Mouse (Mus musculus) adrenal gland, adult 2 months (tissue): ENCODE measurements around the gene Igfbp6. TPM values are rescaled to one million over a fixed set of nuclear protein-coding genes. Genes with fewer than 3 reads are reported as not detected.
A peak's percentile ranks its signal among the peaks of the same experiment; 100 is the strongest.

Experiments used
- DNase-seq: peaks from one replicate; pipeline ENCODE4 v3.0.0; 2021
- polyA plus RNA-seq: library from polyadenylated mRNA; depleted of rRNA; stranded (reverse); fragments of >200 nt; gene quantifications from 2 replicates; pipeline ENCODE4 v1.2.3, GENCODE M21; 2012
- total RNA-seq, 2 experiments: library from RNA; stranded (reverse); gene quantifications; 2 replicates each; pipeline ENCODE4 v1.2.3; 2021

Igfbp6 gene
- total and polyA plus RNA-seq, 3 experiments: 37.7 to 71.0 (median 65.0) TPM

DNA sequence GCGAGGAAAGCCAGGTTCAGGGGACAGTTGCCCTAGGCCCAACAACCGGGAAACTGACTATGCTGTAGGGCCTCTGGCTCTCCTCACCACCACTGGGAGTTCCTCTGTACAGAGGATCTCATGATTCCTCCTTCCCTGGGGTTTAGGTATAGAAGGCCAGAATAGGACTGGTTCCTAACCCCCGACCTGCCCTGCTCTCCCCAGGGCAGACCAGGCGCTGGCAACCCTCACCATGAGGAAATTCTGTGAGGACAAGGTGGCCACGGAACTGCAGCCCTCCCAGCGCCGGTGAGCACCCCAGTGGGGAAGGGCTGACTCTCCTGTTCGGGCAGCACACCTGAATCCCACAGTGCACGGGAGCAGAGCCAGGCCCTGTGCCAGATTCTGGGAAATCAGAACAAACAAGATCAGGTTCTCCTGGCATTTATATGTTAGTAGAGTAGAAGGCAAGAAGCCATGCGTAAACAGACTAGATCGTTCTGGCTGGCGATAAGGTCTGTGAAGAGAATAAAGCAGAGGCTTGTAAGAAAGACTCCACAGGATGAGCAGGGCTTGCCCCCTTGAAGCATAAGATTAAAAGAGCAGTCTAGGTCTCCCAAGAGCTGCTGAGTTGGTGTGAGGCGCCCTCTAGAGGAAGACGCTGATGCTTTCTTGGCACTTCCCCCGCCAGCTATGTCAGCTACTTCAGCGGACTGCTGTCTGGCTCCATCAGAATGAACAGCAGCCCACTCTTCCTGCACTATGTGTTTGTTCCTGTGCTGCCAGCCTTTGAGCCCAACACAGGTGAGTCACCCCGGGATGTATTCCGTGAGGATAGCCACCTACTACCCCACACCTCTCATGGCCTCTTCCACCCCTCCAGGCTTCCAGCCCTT, 35.3 kb upstream of the Igfbp6 start:
- DNase-seq: peak; percentile 84

DNA sequence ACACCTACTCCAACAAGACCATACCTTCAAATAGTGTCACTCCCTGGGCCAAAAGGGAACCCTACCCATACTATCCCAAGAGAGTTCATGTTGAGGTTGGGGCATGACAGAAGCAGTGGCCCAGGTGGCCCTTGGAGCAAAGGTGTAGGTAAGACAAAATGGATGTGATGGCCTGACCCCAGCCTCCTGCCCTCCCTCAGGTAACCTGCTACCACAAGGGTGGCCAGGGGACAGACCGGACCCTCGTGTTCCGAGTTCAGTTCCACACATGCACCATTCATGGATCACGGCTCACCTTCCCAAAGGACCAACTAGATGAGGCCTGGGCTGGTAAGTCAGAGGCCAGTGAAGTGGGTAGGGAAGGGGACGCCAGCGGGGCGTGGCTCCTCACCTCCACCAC, 33.9 kb upstream of the Igfbp6 start:
- no peak for DNase-seq

DNA sequence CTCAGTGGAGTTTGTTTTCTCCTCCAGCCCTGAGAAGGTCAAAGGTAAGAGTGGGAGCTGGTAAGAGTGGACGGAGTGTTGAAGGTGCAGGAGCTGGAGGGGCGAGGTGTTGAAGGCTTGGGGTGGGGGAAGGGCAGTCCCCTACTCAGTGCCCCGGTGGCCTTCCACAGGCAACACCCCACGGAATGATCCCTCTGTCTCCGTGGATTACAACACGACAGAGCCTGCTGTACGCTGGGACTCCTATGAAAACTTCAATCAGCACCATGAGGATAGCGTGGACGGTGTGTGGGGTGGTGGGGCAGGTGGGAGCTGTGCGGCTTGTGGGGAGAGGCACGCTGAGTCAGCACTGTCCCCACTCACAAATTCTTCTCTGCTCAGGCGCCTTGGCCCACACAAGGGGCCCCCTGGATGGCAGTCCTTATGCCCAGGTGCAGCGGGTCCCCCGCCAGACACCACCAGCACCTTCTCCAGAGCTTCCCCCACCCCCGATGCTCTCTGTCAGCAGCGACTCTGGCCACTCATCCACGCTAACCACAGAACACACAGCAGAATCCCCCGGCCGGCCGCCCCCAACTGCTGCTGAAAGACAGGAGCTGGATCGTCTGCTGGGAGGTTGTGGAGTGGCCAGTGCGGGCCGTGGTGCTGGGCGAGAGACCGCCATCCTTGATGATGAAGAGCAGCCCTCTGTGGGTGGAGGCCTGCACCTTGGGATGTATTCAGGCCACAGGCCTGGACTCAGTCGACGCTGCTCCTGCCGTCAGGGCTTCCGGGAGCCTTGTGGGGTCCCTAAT, 33.3 kb upstream of the Igfbp6 start:
- DNase-seq: peak; percentile 14

DNA sequence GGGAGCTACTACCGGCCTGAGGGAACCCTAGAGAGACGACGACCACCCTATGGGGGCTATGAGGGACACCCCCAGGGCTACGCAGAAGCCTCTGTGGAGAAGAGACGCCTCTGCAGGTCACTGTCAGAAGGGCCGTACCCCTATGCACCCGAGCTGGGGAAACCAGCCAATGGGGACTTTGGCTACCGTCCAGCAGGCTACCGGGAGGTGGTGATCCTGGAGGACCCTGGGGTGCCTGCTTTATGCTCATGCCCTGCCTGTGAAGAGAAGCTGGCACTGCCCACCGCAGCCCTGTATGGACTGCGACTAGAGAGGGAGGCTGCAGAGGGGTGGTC, 32.7 kb upstream of the Igfbp6 start:
- peak; percentile 14 for DNase-seq

DNA sequence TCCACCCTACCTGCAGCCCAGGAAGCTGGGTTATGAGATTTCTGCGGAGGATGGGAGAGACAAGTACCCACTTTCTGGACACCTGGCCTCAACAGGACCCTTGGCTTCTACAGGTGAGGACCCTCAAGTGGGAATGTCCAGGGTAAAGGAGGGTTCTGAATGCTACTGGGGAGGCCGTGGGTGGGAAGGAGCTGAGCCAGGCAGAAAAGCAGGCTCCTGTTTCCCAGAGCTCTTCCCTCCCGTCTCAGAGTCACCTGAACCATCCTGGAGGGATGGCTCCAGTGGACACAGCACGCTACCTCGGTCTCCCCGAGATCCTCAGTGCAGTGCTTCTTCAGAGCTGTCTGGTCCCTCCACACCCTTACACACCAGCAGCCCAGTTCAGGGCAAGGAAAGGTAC, 32.0 kb upstream of the Igfbp6 start:
- no peak for DNase-seq

DNA sequence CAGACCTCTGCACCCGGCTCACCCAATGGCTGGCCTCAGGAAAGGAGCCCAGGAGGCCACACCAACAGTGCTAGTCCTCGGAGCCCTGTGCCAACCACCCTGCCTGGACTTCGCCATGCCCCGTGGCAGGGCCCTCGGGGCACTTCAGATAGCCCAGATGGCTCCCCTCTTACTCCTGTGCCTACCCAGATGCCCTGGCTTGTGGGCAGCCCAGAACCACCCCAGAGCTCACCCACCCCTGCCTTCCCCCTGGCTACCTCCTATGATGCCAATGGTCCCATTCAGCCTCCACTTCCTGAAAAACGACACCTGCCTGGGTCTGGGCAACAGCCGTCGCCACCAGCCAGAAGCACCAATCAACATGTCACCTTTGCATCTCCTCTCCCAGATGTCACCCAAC, 31.3 kb upstream of the Igfbp6 start:
- no peak for DNase-seq

DNA sequence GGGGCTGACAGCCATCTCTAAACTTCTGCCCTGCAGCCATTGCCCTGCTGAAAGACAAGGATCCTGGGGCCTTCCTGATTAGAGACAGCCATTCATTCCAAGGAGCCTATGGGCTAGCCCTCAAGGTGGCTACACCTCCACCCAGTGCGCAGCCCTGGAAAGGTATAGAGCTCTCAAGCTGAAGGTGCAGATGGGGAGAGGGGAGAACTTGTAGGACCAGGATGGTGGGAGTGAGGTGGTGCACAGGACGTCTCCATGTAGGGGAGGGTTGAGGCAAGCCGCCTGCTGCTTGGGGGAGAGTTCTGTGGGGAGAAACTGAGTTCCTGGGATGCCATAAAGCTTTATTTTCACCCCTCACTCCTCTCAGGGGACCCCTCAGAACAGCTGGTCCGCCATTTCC, 30.5 kb upstream of the Igfbp6 start:
- no peak for DNase-seq

DNA sequence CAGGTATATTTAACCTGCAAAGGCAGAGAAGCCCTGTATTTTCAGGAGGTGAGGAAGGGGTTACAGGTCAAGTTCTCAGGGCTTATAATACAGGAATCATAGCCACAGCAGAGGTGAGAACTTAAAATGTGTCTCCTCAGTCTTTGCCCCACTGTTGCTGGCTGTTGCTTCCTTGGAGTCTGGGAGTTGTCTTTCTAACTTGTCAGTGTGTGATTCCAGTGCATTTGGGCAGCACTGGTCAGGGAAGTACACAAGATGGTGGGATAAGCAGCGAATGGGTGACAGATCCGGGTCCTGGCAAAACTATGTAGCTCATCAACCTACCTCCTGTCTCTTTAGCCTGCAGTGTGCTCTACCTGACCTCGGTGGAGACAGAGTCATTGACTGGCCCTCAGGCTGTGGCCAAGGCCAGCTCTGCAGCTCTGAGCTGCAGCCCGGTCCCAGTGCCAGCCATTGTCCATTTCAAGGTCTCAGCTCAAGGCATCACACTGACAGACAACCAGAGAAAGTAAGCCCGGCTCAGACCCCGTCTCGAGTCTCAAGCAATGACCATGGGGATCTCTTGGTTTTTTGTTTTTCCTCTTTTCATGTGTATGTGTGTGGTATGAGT, 29.4 kb upstream of the Igfbp6 start:
- peak; percentile 87 for DNase-seq

DNA sequence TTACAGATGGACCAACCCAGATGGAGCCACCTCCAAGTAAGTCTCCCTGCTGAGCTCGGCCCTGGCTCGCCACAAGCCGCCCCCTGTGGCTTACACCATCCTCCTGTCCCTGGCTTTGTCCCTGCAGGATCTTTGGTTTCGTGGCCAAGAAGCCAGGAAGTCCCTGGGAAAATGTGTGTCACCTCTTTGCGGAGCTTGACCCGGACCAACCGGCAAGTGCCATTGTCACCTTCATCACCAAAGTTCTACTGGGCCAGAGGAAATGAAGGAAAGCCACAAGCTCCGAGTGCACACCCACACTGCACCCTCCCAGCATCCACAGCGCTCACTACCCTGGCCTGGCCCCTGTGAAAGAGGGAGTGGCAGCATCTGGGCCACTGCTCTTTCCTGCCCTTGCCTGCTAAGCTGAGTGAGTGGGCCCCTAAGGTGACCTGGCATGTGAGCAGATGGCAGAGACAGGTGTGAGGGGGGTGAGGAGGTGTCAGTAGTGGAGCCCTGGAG, 28.4 kb upstream of the Igfbp6 start:
- peak; percentile 45 for DNase-seq

DNA sequence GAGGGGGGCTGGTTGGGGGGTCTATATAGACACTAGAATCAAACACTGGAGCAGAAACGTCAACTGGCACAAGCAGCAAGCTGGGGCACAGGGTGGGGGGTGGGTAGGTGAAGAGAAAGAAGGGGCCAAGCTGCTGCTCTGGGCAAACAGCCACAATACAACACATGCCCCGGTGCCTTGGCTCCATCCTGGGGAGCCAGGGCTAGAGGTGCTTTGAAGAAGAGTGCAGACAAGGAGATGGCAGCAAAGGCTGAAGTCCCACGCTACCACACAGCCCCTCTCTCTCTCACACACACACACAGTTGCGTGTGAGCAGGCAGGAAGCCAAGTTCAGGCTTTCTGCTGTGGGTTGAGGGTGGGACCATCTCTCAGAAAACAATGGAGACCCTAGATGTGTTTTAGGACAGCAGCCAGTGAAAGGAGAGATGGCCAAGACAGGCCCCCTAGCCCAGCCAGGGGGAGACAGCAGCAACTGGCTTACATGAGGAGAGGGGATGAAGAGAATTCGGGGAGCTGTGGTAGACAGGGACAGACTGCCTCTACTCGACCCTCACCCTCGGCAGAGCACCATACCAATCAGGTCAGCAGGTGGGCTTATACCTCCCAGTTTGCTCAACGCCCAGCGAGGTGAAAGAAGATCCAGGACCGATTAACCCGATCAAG, 27.3 kb upstream of the Igfbp6 start:
- DNase-seq: no peak

DNA sequence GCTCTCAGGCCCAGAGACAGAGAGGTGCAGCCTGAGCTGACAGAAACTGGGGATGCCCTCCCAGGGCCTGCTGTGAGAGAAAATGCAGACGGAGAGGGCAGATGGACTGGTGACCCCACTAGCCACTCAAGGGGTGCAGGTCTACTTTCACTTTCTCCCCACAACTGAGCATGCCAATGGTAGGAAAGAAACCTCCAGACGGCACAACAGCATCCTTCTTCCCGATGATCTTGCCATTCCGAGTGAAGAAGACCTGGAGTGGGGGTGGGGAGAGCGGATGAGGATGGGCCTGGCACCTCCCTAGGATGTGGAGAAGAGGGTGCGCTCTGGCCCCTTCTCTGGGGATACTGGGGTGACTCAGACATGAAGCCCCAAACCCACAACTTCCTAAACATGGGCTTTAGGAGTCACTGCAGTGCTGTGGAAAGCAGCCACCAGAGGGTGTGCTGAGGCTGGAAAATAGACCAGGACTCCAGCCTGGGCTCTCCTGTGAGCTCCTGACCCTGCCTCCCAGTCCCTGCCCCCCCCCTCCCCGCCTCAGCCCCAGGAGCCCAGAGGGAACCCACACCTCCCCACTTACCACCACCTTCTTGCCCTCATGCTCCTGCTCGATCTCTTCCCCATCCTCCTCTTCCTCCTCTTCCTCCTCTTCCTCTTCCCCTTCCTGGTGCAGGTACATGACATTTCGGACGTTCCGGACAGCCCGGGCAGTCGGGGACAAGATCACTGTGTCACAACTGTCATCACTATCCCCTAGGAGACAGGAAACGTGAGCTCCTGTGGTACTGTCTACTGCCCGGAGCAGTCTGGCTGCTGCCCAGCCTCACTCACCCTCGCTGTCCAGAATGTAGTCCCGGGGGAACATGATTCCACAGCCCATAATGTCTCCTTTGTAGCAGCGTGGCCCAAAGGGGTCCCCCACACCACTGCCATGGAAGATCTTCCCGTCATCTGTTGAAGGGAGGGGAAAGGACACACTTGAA, 26.4 kb upstream of the Igfbp6 start:
- peak; percentile 39 for DNase-seq

DNA sequence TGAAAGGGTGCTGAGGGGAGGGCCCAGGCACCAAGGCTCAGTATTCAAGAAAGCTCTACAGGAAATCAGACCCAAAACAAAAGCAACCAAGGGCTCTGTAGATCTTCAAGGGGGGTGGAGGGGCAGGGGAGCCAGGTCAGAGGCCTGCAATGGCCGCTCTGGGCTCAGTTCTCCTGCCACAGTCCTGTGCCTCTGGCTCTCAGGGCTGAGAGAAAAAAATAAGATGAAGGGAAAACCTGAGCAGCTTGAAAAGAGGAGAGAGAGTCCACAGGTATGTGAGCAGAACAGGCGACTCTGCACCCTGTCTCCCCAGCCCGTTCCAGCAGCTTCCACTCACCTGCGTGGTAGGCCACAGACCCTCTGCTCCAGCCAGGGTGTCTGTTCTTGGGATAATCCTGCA, 25.6 kb upstream of the Igfbp6 start:
- no peak for DNase-seq

DNA sequence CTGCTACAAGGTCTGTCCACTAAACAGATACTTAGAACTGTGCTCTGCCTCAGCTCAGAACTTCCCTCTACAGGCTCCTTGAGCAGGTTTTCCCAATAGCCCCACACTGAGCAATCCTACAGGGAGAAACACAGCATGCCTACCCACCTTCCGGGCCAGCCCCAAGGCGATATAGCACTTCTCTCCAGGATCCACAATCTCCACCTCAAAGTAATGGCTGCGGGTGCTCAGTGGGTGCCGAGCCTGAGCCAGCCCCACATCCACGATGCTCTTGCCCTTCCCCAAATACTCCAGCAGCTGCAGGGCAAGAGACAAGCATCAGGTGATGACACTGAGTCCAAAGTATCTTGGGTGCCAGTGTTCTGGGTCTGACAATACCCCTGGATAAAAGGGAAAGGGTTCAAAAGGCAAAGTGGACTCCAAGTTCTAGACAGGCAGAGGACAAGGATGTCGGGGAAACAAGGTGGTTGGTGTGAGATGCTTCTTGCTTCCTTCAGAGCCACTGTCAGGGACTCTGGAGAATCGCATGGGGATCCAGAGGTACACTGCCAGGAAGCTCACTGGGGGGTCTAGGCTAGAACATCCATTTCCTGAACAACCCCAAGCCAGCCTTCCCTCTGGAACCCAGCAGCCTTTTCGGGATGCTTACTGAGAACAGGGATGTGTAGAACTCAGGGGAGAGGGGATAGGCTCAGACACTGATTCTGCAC, 24.9 kb upstream of the Igfbp6 start:
- no peak for DNase-seq

DNA sequence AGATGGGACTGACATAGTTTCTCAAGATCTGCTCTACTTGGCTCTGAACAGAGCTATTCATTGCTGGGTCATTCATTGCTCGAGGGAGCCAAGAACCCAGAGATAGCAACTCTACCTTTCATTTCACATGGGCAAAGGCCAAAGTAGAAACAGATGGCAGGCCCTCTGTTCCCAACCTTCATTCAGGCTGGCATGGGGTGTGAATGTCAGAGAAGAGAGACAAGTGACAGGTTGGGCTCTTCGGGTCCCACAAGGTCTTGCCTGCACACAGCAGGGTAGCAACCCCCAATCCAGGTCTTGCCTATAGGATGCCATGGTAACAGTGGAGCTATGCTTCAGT, 24.4 kb upstream of the Igfbp6 start:
- no peak for DNase-seq

DNA sequence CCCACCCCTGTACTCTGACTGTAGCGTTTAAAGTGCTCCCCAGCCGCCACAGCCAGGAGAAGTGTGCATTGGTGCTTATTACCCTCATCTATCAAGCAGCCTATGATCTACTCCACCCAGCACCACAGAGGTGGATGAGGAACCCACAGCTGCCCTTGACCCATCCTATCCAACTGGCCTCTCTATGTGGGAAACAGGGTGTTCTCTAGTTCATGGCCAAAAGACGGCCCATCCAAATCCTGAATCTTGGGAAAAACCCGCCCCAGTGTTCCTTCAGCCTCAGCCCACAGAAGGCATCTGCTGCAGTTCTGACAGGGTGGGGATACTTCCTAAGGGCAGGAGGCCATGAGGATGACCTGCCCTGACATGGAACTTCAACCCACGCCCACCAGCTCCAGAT, 23.6 kb upstream of the Igfbp6 start:
- peak; percentile 32 for DNase-seq

DNA sequence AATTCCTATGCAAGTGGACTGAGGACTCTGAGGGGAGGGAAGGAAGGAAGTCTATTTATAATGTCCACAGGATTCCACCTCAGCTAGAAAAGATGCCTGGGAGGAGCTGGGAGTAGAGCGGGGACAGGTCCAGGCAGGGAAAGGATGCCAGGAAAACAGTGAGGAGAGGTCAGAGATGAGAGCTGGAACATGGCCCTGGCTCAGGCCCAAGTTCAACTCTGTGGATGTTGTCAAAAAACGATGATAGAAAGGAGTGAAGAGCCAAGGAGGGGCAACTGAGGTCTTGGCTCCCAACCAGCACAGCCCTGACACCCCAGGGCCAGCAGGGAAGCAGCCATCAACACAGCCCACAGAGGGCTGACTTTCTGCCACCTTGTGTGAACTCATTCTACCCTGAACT, 17.9 kb upstream of the Igfbp6 start:
- DNase-seq: peak; percentile 84

DNA sequence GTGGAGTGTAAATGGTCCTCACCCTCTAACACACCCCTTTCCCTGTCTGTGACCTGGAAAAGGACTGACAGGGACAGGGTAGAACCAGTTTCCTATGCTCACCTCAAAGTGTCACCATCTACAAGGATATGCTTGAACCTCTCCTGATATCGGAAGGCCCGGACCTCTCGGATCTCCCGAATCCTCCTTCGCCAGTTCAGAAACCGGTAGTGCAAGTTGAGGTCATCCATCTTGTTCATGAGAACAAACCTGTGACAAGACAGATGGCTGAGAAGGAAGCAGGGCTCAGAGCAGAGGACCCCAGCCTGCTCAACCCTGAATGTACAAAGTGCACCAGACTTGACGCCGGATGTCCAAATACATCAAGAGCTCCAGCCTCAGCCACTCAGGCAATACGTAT, 10.8 kb upstream of the Igfbp6 start:
- DNase-seq: no peak

DNA sequence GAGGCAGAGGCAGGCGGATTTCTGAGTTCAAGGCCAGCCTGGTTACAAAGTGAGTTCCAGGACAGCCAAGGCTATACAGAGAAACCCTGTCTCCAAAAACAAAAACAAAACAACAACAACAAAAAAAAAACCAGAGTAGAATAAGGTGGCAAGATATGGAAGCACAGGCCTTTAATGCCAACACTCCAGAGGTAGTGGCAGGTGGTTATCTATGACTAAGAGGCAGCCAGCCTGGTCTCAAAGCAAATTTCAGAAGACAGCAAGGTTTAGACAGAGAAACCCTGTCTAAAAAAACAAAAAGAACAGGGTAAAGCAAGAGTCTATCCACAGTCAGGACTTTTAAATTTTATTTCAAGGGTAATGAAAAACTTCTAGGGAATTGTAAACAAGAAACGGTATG, 9.5 kb upstream of the Igfbp6 start:
- no peak for DNase-seq

DNA sequence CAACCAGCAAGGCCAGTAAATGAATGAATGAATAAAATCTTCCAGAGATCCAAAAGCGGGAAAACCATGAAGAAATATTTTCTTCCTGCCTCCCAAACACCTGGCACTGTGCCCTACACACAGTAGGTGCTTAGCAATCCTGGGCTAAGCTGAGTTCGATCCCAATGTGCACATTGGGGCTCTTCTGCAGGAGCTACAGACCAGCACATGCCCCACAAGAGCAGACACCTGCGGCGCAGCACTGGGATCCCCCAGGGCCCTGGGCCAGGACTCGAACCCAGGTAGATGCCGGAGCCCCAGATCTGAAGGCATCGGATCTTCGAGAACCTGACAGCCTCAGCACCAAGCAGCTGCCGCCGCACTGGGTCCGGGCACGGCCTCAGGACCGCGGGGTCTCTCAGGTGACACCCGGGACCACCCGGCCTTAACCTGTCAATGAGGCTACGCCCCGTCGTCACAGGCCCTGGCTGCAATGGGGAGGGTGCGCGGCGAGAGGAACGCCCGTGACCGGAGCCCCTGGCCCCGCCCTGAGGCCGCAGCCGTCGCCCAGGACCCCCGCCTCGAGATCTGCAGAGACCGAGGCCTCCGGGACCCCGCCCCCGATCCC, 8.5 kb upstream of the Igfbp6 start:
- DNase-seq: no peak

DNA sequence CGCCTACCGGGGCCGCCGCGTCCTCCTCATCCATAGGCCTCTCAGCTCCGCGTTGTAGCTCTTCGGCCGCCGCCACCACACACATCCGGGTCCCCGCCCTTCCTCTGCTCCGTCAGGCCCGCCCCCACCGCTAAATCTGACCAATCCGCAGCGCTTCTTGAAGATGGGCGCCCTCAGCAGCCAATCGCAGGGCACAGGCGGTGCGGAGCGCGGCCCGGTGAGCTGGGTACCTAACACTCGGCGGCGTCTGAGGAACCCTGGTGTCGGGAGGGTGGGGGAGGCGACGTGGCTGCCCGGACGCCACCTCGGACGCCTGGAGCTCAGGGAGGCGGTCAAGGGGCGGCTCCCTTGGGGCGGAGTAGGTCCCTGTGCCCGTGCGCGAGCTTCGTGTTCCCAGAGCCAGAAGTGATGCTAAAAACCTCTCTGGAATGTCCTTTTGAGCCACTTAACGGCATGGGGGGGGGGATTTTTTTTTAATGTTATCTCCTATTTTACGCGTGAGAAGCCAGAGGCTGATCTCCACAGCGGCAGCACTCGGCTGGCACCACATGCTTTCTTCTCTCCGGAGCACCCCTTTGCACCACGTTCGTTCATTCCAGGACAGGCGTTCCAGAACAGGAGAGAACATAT, 7.9 kb upstream of the Igfbp6 start, which contains the start of gene Spryd3:
Spryd3 (minus strand) TSS at position 106 of the 630 bp plus-strand sequence.
- peak; percentile 99 for DNase-seq
